In genomic region chr11:120280774-120281173, GRCm38 (mm10) we compare ENCODE assay signal across 11 mouse cellular contexts. TPM values are rescaled to one million over a fixed set of nuclear protein-coding genes. Genes with fewer than 3 reads are reported as not detected.
DNase-seq lines count a peak whose midpoint lies in the region; ATAC-seq and TF ChIP-seq lines count a peak whose summit lies in the region.
"Had no signal": no experiment of that assay in that cellular context is flagged by ENCODE, and none has a peak within 500 bp of the region (broad histone marks: within the 10 kb centered on the region; RNA-seq: fewer than 3 reads in every experiment).

No protein-coding gene starts in this region.

- H3K9me3 ChIP-seq in intestine, postnatal 0 days (ENCODE audit: control insufficient read depth): no peaks in the 10 kb centered on the region
- H3K9me3 ChIP-seq in neural tube, embryonic 14.5 days (ENCODE audit: control insufficient read depth, low read length): no peaks in the 10 kb centered on the region
- H3K9me3 ChIP-seq: embryonic facial prominence, embryonic 13.5 days had no signal

- H3K27me3 ChIP-seq in intestine, postnatal 0 days (replicated peaks; ENCODE audit: control insufficient read depth, insufficient read depth, low read length): no peaks in the 10 kb centered on the region
- no peaks in the 10 kb centered on the region for H3K27me3 ChIP-seq in neural tube, embryonic 14.5 days (ENCODE audit: control insufficient read depth, insufficient read depth, low read length)
- H3K27me3 ChIP-seq: embryonic facial prominence, embryonic 13.5 days had no signal

- no peak overlapping the region for H3K9ac ChIP-seq in intestine, postnatal 0 days (ENCODE audit: low read depth, low read length)
- H3K9ac ChIP-seq in neural tube, embryonic 14.5 days (replicated peaks; ENCODE audit: low read depth, low read length): no peak overlapping the region

- DNase-seq in cerebellum, postnatal 10 days: peak; percentile 88 to 95
- no peak for DNase-seq in cerebellum, postnatal 36 days
- peak; percentile 87 for DNase-seq in left cerebral cortex, postnatal 4 days
- DNase-seq in left cerebral cortex, adult 18-20 months (ENCODE audit: low spot score in 2 of 2): no peak
- DNase-seq in embryo, embryonic 10 days (ENCODE audit: low spot score): no peak
- DNase-seq: spleen, adult 18-20 months had no signal

- peak overlapping the region; percentile 15; the same call in 1 of the 2 replicates for H3K27ac ChIP-seq in intestine, postnatal 0 days (ENCODE audit: low read depth, low read length)
- H3K27ac ChIP-seq in neural tube, embryonic 14.5 days (ENCODE audit: low read depth, low read length): peak overlapping the region; percentile 66
- H3K27ac ChIP-seq: embryonic facial prominence, embryonic 13.5 days had no signal

- intact Hi-C loops in left cerebral cortex, postnatal 4 days (cut with DNase I): no loop called here

- H3K4me2 ChIP-seq in intestine, postnatal 0 days (replicated peaks; ENCODE audit: low read depth): no peak overlapping the region
- H3K4me2 ChIP-seq in neural tube, embryonic 14.5 days (ENCODE audit: low read depth, low read length): no peak overlapping the region
- H3K4me2 ChIP-seq: embryonic facial prominence, embryonic 13.5 days had no signal

- 93% methylated on average over 7 of the region's 7 CpGs for WGBS in intestine, postnatal 0 days
- WGBS in neural tube, embryonic 14.5 days: 37% methylated on average over 7 of the region's 7 CpGs

- H3K4me1 ChIP-seq in intestine, postnatal 0 days (replicated peaks; ENCODE audit: control insufficient read depth, insufficient read depth, low read length): no peaks in the 10 kb centered on the region
- peaks cover 29% of the 10 kb centered on the region for H3K4me1 ChIP-seq in neural tube, embryonic 14.5 days (ENCODE audit: control insufficient read depth, insufficient read depth, low read length)

- TF ChIP-seq CTCF in intestine, postnatal 0 days (IDR thresholded peaks at IDR 0.05; ENCODE audit: low read depth): no peak

- H3K4me3 ChIP-seq in intestine, postnatal 0 days (ENCODE audit: low read depth, low read length): no peak overlapping the region
- H3K4me3 ChIP-seq in neural tube, embryonic 14.5 days (ENCODE audit: low read depth, low read length): no peak overlapping the region
- H3K4me3 ChIP-seq: embryonic facial prominence, embryonic 13.5 days; myocyte had no signal

- ATAC-seq in intestine, postnatal 0 days: no peak
- ATAC-seq in neural tube, embryonic 14.5 days (ENCODE audit: low read depth): peak; percentile 35; the same call in 1 of the 2 replicates
- ATAC-seq in megakaryocyte, adult 5-6 weeks (ENCODE audit: poor library complexity, severe bottlenecking): no peak

- H3K36me3 ChIP-seq in intestine, postnatal 0 days (ENCODE audit: control insufficient read depth, insufficient read depth): peaks cover 70% of the 10 kb centered on the region
- peaks cover 49% of the 10 kb centered on the region for H3K36me3 ChIP-seq in neural tube, embryonic 14.5 days (ENCODE audit: control insufficient read depth, insufficient read depth, low read length)

RNA-seq across cellular contexts. Expression of gene Bahcc1, which starts 48.0 kb away (rescaled TPM):
- total RNA-seq in left cerebral cortex, postnatal 4 days (2021): 10 to 100 TPM; 36.5 to 39.5 TPM
- total RNA-seq in left cerebral cortex, adult 18-20 months (2021): 10 to 100 TPM; 18.8 to 19.0 TPM
- polyA plus RNA-seq in intestine, postnatal 0 days (2015; fragmentation: Nextera tagmentation; extraction: Ambion mirVana): 3.1 and 4.2 TPM in 2 replicates
- polyA plus RNA-seq in neural tube, embryonic 14.5 days (2014; fragmentation: Nextera tagmentation; extraction: Ambion mirVana): 17.0 and 20.8 TPM in 2 replicates
- 3.1 and 4.4 TPM in 2 replicates for total RNA-seq in megakaryocyte, adult 5-6 weeks (2015)
- 1.3 and 1.7 TPM in 2 replicates for total RNA-seq in megakaryocyte, adult 5-6 weeks (2017)

Comparison
In these comparisons a context has a peak if more than half of its experiments do, and no peak if none do; other contexts are left out.
1. DNase-seq: peak in cerebellum, postnatal 10 days (2 of 2) and left cerebral cortex, postnatal 4 days (single experiment); none in cerebellum, postnatal 36 days (0 of 2), left cerebral cortex, adult 18-20 months (0 of 2) and embryo, embryonic 10 days (single experiment).